In the genomic region with DNA sequence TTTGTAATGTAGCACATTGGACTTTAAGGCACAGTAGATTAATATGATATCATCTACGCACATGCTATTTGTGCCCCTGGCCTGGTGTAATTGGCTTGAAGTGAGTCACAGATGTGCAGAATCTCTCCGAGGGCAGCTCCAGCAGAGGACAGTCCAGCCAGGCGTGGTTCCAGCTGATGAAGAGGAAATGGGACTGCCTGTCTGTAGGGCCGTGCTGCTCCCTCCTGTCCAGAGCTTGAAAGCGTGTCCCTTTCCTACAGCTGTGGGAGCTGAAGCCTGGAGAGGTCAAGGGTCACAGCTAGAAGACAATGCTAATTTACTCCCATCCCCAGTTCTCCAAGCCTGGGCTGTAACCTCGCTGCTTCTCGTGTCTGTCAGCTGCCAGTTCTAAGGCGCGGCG, we compare ENCODE assay signal across 13 mouse cellular contexts. TPM values are rescaled to one million over a fixed set of nuclear protein-coding genes. Genes with fewer than 3 reads are reported as not detected.
DNase-seq lines count a peak whose midpoint lies in the region.
"Had no signal": no experiment of that assay in that cellular context is flagged by ENCODE, and none has a peak within 500 bp of the region (broad histone marks: within the 10 kb centered on the region; RNA-seq: fewer than 3 reads in every experiment).

No protein-coding gene starts in this region.

- H3K9me3 ChIP-seq in limb, embryonic 10.5 days (replicated peaks) = no peaks in the 10 kb centered on the region
- H3K9me3 ChIP-seq: heart, embryonic 12.5 days had no signal

- peak; percentile 24 for DNase-seq in gastrocnemius, adult 18-20 months (ENCODE audit: low spot score)
- DNase-seq in gastrocnemius, adult 8-10 months (ENCODE audit: low spot score in 2 of 2) = no peak
- DNase-seq in 3T3-L1 (ENCODE audit: low read depth, low spot score) = peak; percentile 59
- DNase-seq in embryo, embryonic 9.5 days (ENCODE audit: extremely low spot score) = peak; percentile 30
- DNase-seq in limb, embryonic 10.5 days (ENCODE audit: low spot score) = no peak
- DNase-seq in B cell, adult 2 months = no peak
- DNase-seq in lung, postnatal 25 days (ENCODE audit: low spot score) = no peak
- DNase-seq in thymus, postnatal 10 days (ENCODE audit: low spot score in 2 of 2) = no peak
- DNase-seq: midbrain, embryonic 14.5 days; spleen, adult 18-20 months had no signal

- no peak overlapping the region for H3K4me3 ChIP-seq in limb, embryonic 10.5 days
- H3K4me3 ChIP-seq: heart, embryonic 12.5 days had no signal

- peaks cover 26% of the 10 kb centered on the region for H3K4me1 ChIP-seq in limb, embryonic 10.5 days

- H3K27ac ChIP-seq in limb, embryonic 10.5 days = peak overlapping the region; percentile 36; the same call in 1 of the 2 replicates
- H3K27ac ChIP-seq: hindbrain, postnatal 0 days had no signal

- no peaks in the 10 kb centered on the region for H3K36me3 ChIP-seq in limb, embryonic 10.5 days
- H3K36me3 ChIP-seq: heart, embryonic 12.5 days had no signal

- H3K27me3 ChIP-seq in limb, embryonic 10.5 days (ENCODE audit: low read depth, poor library complexity, severe bottlenecking) = no peaks in the 10 kb centered on the region
- H3K27me3 ChIP-seq: heart, embryonic 12.5 days had no signal

- 44% methylated on average over 10 of the region's 10 CpGs for WGBS in limb, embryonic 10.5 days

RNA-seq across cellular contexts. Expression of gene Grid1, which starts 57.2 kb away (rescaled TPM):
- not detected for total RNA-seq in gastrocnemius, adult 18-20 months (2021)
- total RNA-seq in gastrocnemius, adult 8-10 months (2022) = not detected
- 0.05 and 0.06 TPM in 2 replicates for polyA plus RNA-seq in limb, embryonic 10.5 days (2016; fragmentation: Nextera tagmentation; extraction: Ambion mirVana)
- total RNA-seq: common myeloid progenitor, adult 5-6 weeks had no signal

Comparison
In these comparisons a context has a peak if more than half of its experiments do, and no peak if none do; other contexts are left out.
1. DNase-seq: peak in gastrocnemius, adult 18-20 months (single experiment), 3T3-L1 (single experiment) and embryo, embryonic 9.5 days (single experiment); none in gastrocnemius, adult 8-10 months (0 of 2), limb, embryonic 10.5 days (single experiment), B cell, adult 2 months (0 of 2), lung, postnatal 25 days (single experiment) and thymus, postnatal 10 days (0 of 2).